Mouse (Mus musculus) G1E-ER4 (cell line): ENCODE data around the gene Mast4. TPM values are rescaled to one million over a fixed set of nuclear protein-coding genes. Genes with fewer than 3 reads are reported as not detected.

ENCODE experiments used
- GATA1 ChIP-seq: IDR thresholded peaks from one replicate; pipeline ENCODE4 v1.8.0; 2012; ENCODE audit warnings: low read length, inconsistent platforms
- polyA plus RNA-seq: library from polyadenylated mRNA; stranded (reverse); fragments of >175 nt; gene quantifications from 2 replicates; pipeline ENCODE4 v1.2.3, GENCODE M21; 2012

Mast4 gene
- polyA plus RNA-seq, 1 experiment, result 2.4 TPM

DNA sequence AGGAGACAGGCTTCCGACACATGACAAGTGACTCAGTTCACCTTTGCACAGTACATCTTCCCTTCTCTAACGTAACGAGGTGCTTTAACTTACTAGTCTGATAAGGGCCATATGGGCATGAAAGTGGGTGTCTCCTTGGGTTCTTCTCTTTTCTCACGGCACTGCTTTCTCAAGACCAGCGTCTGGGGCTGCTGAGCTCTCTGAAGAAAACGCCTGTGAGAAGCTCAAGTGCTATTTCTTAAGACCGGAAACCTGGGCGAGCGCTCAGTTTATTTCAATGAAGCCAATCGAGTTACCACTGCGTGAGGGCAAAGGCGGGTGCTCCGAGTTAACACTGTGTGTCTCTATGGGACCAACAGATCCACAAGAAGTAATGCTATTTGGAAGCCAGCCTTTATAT lies 8.1 kb downstream of the Mast4 start:
- no peak for TF ChIP-seq GATA1

DNA sequence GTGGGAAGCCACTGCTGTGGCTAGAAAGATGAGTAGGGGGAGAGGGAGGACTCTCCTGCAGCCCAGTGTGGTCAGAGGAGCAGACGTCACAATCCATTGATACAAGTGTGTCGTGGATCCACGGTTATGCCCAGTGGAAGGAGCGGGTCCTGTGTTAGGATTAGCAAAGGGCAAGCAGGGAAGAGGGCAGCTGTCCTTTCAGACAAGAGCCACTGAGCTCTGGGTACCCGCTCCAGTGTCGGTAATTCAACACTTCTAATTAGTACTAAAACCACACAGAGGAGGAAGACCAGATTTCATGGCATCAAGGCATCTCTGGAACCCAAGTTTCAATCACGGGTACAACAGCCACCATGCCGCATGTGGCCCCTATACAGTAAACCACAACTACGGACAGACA lies 14.4 kb downstream of the Mast4 start:
- no peak for TF ChIP-seq GATA1

DNA sequence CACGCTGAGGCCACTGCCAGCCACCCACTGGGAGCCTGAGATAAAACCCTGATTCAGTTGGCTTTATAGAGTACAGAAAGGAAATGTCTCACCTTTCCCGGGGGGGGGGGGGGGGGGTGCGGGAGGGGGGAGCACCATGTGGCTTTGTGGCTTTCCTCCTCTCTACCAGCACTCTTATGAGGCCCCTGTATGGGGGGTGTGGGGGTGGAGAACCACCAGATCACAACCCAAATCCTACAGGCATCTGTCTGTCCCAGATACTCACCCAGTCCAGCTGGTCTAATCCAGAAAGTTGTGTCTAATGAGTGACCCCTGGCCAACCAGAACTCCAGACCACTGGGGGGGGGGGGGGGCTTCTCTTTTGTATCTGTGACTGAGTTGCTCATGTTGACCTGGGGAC lies 15.0 kb downstream of the Mast4 start:
- no peak for TF ChIP-seq GATA1

DNA sequence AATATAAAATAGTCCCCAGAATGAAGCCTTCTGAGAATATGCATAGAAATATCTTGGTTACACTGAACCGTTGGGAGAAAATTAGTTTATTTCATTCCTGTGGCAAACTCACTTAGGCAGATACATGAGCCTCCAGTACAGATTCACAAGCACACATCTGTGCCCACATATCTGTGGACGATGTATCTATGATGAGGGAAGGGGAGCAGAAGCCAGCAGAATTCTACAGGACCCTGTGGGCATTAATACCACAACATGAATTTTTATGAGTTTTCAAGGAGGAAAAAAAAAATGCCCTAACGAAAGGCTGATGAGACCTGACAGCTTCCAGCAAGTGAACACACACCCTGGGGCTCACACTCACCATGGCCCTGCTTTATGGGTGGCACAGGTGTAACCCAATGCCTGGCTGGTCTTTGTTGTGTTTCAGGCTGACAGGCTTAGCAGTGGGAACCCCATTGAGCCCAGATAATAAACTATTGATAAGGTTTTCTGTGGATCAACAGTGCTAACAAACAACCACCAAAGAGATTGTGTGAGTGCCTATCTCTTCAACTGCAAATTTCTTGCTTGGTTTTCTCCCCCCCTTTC lies 17.4 kb downstream of the Mast4 start:
- TF ChIP-seq GATA1, result no peak

DNA sequence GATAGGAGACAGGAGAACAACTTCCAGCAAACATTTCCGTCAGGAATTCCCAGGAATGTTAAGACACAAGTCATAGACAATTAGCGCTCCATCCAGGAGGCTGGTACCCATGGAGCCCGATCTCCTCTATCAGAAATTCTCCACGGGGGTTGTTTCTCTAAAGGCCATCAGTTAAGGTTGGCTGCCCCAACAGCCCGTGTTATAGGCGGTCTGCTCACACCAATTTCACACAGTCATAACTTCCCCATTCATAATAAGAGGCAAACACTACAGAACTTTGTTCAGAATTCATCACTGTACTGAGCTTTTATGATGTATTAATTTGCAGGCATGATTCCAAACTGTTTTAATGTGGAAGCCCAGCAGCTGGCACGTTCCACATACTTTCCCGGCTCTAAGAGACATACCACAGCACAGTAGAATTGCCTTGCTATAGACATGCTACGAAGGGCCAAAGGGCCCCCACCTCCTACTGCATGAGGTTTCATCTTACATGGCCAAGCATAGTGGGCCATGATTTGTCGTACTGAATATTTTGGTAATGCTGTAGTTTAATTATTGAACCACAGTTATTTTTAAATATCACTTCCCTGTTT lies 19.1 kb downstream of the Mast4 start:
- no peak for TF ChIP-seq GATA1

DNA sequence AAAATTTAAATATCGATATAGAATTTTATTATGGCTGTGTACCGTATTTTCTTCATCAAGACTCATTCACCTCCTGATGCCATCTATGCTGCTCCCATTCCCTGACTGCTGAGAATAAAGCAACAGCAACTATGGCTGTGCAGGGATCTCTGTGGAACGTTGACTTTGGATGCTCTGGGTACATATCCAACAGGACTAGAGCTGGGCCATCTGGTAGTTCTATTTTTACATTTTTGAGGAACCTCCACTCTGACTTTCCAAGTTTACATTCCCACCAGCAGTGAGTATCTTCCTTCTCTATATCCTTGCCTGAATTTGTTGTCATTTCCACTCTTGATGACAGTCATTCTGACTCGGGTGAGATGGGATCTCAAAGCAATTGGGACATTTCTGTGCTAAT lies 26.0 kb downstream of the Mast4 start:
- TF ChIP-seq GATA1, result no peak

DNA sequence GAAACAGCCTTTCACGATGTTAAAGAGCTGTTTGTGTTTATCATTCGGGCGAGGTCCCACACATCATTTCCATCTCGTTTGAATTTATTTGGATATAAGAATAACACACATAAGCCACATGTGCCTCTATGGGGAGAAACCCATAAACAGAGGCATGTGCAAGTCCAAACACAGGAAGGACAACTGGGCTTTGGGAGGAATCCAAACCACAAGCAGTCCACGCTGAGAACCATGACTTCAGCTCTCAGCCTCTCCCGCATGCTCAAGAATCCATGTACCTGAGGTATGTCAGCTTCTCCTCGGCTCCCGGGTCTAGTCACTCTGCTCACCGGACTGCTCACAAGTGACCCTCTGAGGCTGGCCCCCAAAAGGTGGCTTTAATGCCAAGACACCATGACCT lies 30.5 kb downstream of the Mast4 start:
- TF ChIP-seq GATA1, result no peak

DNA sequence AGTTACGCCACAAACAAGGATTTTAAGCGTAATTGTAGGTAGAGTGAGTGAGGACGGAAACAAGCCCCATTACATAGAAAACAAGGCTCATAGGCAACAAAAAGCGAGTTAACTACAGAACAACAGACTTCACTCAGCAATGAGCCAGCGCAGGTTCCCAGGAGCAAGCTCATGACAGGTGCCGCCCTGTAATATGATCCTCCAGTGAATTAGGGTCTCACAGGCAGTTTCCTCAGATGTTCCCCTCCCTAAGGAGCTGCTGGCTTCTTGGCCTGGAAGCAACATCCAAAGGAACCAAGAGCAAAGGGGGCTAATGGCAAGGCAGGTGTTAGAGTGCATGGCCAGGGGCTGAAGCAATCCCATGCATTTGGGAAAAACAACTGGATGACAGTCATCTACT lies 31.8 kb downstream of the Mast4 start:
- TF ChIP-seq GATA1, result no peak

DNA sequence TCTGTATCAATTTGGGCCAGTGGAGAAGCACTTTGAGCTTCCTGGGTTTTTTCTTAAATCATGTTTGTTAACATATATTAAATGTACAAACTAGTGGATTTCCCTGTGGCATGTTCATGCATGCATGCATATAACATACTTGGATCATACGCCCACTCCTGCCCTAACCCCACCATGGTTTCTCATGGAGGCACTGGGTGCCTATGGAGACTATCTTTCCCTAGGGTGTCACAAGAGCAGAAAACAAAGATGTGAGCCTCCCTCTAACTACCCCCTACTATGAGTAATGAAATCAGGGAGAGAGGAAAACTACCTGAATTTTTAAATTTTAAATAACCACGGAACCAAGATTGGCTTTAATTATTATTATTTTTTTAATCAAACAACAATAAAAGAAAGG lies 32.2 kb downstream of the Mast4 start:
- TF ChIP-seq GATA1, result no peak

DNA sequence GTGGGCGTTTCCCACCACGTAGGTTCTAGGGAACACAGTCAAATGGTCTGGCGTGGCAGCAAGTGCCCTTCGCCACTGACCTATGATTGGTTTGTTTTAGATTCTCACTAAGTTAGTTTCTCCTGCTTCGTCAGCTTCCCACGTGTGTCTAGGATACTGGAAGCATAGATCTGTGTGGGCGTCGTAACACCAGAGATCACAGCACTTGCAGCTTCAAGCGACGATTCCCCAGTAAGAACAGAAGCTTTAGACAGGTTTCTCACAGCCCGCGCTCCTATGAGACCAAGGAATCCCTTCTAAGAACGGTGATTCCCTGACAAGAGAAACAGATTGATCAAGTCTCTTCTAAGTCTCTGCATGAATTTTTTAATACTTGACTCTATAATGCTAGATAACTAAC lies 39.9 kb downstream of the Mast4 start:
- TF ChIP-seq GATA1, result no peak

DNA sequence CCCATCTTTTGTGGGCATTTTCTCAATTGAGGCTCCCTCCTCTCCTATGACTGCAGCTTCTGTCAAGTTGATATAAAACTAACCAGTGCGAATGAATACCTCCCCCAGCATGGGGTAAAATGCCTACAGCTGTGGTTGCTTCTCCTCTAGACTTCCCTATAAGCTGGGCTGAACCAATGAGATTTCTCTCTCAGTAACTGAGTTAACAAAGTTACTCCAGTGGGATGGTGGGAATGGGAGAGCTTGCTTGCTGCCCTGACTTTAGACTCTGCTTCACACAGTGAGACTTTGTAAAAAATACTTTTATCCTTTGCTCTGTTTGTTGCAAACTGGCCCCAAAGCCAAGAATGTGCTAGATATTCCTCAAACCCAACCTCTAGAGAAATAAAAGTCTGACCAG lies 41.2 kb downstream of the Mast4 start:
- no peak for TF ChIP-seq GATA1

DNA sequence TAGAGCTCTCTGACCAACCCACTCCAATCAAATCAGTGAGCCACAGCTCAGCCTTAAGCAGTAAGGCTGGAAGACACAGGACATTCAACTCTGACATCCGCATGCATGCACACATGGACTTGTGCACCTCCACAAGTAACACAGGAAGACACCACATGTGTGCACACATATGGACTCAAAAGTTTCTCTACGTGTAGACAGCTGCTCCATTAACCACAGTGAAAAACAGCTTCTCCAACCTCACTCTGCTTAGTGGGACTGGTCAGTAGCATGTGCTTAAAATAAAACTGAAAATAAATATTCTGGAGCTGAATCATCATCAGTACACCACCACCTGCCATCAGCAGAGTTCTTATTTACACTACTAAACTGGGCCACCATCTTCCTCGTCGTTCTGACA lies 43.2 kb downstream of the Mast4 start:
- no peak for TF ChIP-seq GATA1

DNA sequence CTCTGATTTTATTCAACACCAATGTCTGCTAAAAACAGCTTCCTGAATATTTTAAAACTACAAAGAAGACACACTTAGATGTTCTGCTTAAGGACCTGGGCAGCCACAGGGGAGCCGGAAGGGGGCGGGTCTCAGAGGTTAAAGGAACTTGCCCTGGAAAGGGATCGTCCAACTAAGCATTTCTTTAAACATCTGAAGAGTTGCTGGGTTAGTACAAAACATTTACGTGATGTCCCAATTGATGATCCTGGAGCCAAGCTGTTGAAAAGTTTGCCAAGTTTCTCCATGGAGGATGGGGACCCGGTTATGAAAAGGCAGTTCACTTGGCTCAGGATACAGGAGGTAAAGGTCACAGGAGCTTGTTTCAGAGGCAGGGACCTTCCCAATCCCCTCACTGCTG lies 48.5 kb downstream of the Mast4 start:
- no peak for TF ChIP-seq GATA1

DNA sequence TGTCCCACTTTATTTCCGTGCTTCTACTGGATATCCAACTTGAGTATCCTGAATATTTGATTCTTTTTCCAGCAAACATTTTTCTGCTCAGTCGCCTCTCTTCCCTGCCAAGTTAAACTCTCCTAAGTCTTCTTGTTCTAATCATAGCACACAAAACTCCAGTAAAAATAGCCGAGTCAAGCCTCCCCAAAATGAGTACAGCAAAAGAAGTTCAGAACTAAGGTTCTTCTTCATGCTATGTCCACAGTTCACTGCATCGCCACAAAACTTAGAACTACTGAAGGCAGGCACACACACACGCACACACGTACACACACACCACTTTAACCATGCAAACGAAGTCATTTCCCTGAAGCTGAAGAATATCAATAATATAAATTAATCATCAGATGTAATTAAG lies 49.3 kb downstream of the Mast4 start:
- TF ChIP-seq GATA1, result no peak

DNA sequence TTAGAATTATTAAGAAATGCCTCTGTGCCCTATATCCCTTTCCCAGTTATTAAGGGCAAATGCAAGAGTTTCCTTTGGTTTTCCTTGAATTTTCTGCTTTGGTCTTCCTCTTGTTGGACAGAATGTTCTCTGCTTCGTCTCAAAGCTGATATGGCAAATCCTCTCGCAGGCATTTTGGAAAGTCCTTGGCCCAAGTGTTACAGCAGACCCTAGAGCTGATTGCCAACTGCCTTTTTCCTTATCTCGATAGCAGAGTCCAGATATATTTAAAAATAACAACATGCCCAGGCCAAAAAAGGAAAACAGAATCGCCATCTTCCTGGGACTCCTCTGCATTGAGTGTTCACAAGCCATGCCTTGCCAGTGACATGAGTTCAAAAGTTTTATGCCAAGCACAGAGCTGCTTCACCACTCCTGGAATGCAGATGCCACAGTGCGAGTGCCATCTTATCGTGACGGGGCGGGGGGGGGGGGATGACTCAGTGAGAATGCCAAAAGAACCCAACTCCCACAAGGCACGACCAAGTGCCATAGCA lies 63.4 kb downstream of the Mast4 start:
- no peak for TF ChIP-seq GATA1

DNA sequence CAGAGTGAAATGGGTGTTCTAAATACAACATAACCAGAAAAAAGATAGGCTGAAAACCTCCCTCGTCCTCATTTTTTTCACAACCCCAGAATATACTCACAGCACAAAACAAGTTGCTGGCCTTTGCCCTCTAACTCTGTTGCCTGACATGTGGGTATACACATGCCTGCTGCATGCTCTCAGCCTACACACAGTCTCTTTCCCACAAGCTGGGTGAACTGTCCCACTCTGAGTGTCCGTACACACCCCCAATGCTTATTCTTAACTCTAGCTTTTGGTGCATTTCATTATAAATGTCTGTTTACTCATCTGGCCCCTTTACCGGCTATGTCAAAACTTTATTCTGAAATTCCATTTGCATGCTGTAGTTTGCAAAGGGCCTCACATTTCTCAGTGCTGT lies 71.6 kb downstream of the Mast4 start:
- no peak for TF ChIP-seq GATA1

DNA sequence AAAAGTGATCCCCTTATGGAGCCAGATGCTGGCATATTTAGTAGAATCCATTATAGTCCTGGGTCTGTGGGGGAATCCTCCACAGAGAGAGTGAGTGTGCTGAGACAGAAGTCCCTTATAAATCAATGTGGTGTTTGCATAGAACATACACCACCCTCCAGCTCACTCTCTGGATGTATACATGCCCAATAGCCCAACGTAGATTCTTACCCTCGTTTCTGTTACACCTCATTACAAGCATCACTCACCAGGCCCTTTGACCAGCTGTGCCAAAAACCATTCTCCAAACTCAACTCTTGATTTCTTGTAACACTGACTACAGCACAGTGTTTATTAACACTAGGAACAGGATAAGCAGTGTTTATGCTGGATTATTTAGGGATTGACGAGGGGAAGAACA lies 72.2 kb downstream of the Mast4 start:
- TF ChIP-seq GATA1, result no peak

DNA sequence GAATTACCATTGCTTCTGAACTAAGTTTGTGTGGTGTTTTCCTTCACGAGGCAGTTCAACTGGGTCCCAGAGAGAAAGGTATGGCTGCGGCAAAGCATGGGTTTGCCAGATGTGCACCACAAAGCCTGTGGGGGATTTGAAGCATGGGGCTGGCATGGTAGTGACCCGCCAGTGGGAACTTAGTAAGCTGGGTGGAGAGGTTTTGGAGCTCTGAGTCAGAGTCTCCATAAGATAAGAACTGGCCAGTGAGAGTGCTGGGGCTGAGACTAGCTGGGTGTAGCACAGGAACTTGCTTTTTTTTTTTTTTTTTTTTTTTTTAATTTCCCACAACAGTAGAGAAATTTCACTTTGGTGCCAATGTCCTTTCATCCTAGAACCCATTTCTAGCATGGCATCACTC lies 73.9 kb downstream of the Mast4 start:
- TF ChIP-seq GATA1, result no peak

DNA sequence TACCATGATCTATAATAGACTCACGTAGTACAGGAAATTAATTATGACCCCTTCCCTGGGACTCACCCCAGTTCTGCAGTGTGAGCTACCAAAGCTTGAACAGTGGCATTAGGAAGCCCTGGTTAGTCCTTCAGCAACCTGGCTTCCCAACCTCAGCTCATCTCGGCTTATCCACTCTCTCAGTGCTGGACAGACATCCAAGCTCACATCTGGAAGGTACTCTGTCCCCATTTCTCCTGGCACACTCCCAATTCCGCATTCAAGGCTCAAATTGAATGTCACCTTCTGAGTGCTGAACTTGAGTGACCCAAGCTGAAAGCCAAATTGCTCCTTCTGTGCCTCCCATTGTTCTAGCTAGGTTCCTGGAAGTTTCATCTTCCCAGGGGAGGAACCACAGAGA lies 76.2 kb downstream of the Mast4 start:
- TF ChIP-seq GATA1, result no peak
